Mouse (Mus musculus) embryonic facial prominence, embryonic 14.5 days (tissue): Measurements from ENCODE around the gene Bcl6. TPM values are rescaled to one million over a fixed set of nuclear protein-coding genes. Genes with fewer than 3 reads are reported as not detected.

Source experiments
- ATAC-seq: fragments of 200-750 bp; cut with Nextera tagmentation; 2 replicates; pipeline ENCODE4 v1.8.0; 2017; ENCODE audit warnings: low read depth, moderate number of reproducible peaks, moderate TSS enrichment
- DNase-seq: peaks from one replicate; pipeline ENCODE4 v3.0.0-alpha.2; 2015; ENCODE audit warnings: low spot score
- H3K27ac ChIP-seq: fragments of 300-500 bp; sonication (generic); replicated peaks from 2 replicates; pipeline ENCODE4 v1.5.1; 2014; ENCODE audit warnings: low read depth, mild to moderate bottlenecking, low read length, moderate library complexity
- H3K27me3 ChIP-seq: fragments of 300-500 bp; sonication (generic); replicated peaks from 2 replicates; pipeline ENCODE4 v1.6.1; 2014; ENCODE audit warnings: low read length; ENCODE audit not compliant: control insufficient read depth, insufficient read depth
- H3K36me3 ChIP-seq: fragments of 300-500 bp; sonication (generic); 2 replicates; pipeline ENCODE4 v1.6.1; 2014; ENCODE audit warnings: low read length, mixed read lengths; ENCODE audit not compliant: control insufficient read depth, insufficient read depth
- H3K4me1 ChIP-seq: fragments of 300-500 bp; sonication (generic); 2 replicates; pipeline ENCODE4 v1.6.1; 2014; ENCODE audit warnings: antibody characterized with exemption, low read length; ENCODE audit not compliant: control insufficient read depth, insufficient read depth
- H3K4me2 ChIP-seq: fragments of 300-500 bp; sonication (generic); 2 replicates; pipeline ENCODE4 v1.6.1; 2014; ENCODE audit warnings: low read depth, mild to moderate bottlenecking, low read length, moderate library complexity, mixed read lengths
- H3K4me3 ChIP-seq: fragments of 300-500 bp; sonication (generic); 2 replicates; pipeline ENCODE4 v1.5.1; 2014; ENCODE audit warnings: low read depth, mild to moderate bottlenecking, low read length
- H3K9ac ChIP-seq: fragments of 300-500 bp; sonication (generic); 2 replicates; pipeline ENCODE4 v1.6.1; 2014; ENCODE audit warnings: low read depth, mild to moderate bottlenecking, low read length, moderate library complexity, mixed read lengths
- H3K9me3 ChIP-seq: fragments of 300-500 bp; sonication (generic); 2 replicates; pipeline ENCODE4 v1.6.1; 2016; ENCODE audit warnings: low read length; ENCODE audit not compliant: control insufficient read depth
- WGBS: fragments of 180-500 bp; shearing (Covaris S2); extraction: QIAGEN DNeasy Blood & Tissue Kit; methylation state at CpG from one replicate; pipeline ENCODE4 v1.1.7; 2014; 5-methylcytosine and 5-hydroxymethylcytosine counted together
- polyA plus RNA-seq: library from polyadenylated mRNA; unstranded; fragments of >200 nt; fragmentation: Nextera tagmentation; extraction: Ambion mirVana; gene quantifications from 2 replicates; pipeline ENCODE4 v1.2.1, GENCODE M21; 2014

Bcl6 gene
- polyA plus RNA-seq, 1 experiment from 2014 or later: 3.0 TPM

DNA sequence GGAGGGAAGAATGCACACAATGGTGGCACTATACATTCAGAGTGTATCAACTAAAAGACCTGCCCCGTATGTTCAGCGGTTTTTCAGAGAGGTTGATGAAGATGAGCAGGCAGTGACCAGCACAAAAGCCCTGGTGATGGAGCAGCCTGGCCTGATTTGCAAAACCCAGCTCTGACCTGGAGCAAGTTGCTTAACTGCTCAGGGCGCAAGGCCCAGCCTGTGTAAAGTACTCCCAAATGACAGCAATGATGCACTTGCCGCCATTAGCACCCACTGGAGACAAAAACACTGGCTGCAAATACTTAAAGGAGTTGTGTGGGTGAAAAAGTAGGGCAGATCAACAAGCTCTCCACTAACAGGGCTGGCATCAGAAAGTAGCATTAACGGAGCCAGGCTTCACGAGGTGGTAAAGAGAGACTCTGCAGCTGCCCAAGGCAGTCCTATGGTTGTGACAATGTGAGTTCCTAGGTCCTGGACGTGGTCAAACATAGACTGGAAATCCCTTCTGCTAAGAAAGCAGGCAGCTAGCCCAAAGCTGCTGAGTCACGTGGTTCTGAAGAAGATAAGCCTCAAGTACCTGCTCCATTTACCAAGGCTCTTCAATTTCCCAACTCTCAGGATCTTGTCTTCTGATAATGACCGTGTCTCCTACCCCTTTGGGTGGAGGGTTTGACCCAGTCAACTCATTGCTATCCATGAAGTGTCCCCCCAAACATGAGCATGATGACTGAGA is 14.9 kb downstream of the Bcl6 start:
- H3K27me3 ChIP-seq: no peaks in the 10 kb centered on the region
- no peak overlapping the region for H3K27ac ChIP-seq
- H3K9me3 ChIP-seq: no peaks in the 10 kb centered on the region
- DNase-seq (no peak), ATAC-seq (no peak)
- peaks cover 17% of the 10 kb centered on the region; the same call in 1 of the 2 replicates for H3K36me3 ChIP-seq
- no peak overlapping the region for H3K9ac ChIP-seq
- no peak overlapping the region for H3K4me2 ChIP-seq
- H3K4me3 ChIP-seq: no peak overlapping the region
- H3K4me1 ChIP-seq: peaks cover 8% of the 10 kb centered on the region; the same call in 1 of the 2 replicates
- WGBS: 87% methylated on average over 9 of the region's 9 CpGs

- Histone ChIP-seq H3K27ac (no peak overlapping the region), H3K4me2 (no peak overlapping the region), H3K4me1 (peaks cover 8% of the 10 kb centered on the region; the same call in 1 of the 2 replicates), H3K9me3 (0 out of 2 replicates have a peak, but pooled peaks cover 3% of the 10 kb centered on the region), H3K9ac (no peak overlapping the region), H3K36me3 (peaks cover 26% of the 10 kb centered on the region), H3K4me3 (no peak overlapping the region), H3K27me3 (no peaks in the 10 kb centered on the region)
- 72% methylated on average over 11 of the region's 11 CpGs for WGBS
- ATAC-seq (no peak), DNase-seq (no peak)
Measured at GRCm38 (mm10) chr16:23972901-23973300, 15.8 kb downstream of the Bcl6 start.

DNA sequence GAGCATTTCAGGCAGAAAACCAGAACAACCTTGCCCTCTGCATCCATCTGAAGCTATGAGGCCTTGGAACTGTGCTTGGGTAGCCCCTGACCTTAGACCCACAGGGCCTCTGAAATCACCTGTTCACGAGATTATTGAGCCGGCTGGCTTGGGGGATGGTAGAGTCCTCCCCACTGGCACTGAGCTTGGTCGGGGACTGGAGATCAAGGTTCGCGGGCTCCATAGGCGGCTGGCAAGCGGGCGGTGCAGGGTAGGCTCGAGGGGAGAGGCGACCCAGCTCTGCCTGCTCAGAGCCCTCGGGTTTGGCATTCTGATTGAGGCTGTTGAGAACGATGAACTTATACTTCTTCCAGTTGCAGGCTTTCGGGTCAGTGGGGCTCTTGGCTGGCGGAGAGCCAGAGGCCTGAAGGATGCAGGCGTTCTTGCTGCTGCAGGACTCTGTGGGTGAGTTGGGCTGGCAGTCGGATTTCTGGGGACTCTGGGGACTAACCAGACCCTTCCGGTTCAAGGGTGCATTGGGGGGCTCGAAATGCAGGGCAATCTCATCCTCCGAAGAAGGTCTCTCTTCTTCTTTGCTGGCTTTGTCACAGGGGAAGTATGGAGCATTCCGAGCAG is 16.4 kb downstream of the Bcl6 start:
- no peak for ATAC-seq

GRCm38 (mm10) chr16:23969919-23970318 is 18.7 kb downstream of the Bcl6 start:
- H3K4me3 ChIP-seq: no peak overlapping the region
- H3K27me3 ChIP-seq: no peaks in the 10 kb centered on the region
- 0 out of 2 replicates have a peak, but pooled peaks cover 6% of the 10 kb centered on the region for H3K9me3 ChIP-seq
- no peak overlapping the region for H3K9ac ChIP-seq
- H3K4me1 ChIP-seq: peaks cover 8% of the 10 kb centered on the region; the same call in 1 of the 2 replicates
- 72% methylated on average over 14 of the region's 14 CpGs for WGBS
- ATAC-seq: no peak
- peak; percentile 65 for DNase-seq
- peaks cover 37% of the 10 kb centered on the region for H3K36me3 ChIP-seq
- no peak overlapping the region for H3K27ac ChIP-seq
- no peak overlapping the region for H3K4me2 ChIP-seq

More for the DNA sequence above, 16.4 kb downstream of the Bcl6 start:
- Histone ChIP-seq H3K4me3 (no peak overlapping the region), H3K9ac (no peak overlapping the region), H3K4me1 (peaks cover 8% of the 10 kb centered on the region; the same call in 1 of the 2 replicates), H3K27ac (no peak overlapping the region), H3K4me2 (no peak overlapping the region), H3K36me3 (peaks cover 32% of the 10 kb centered on the region), H3K9me3 (0 out of 2 replicates have a peak, but pooled peaks cover 6% of the 10 kb centered on the region), H3K27me3 (no peaks in the 10 kb centered on the region)
- DNase-seq: no peak
- 63% methylated on average over 20 of the region's 20 CpGs for WGBS

- ATAC-seq: no peak
- WGBS: 57% methylated on average over 4 of the region's 4 CpGs
- H3K27ac ChIP-seq: peak overlapping the region; percentile 49; the same call in 1 of the 2 replicates
Measured at GRCm38 (mm10) chr16:23968888-23969287, 19.8 kb downstream of the Bcl6 start.

GRCm38 (mm10) chr16:23967301-23967700 is 21.4 kb downstream of the Bcl6 start:
- Histone ChIP-seq H3K27ac (no peak overlapping the region), H3K9ac (no peak overlapping the region), H3K4me1 (peaks cover 8% of the 10 kb centered on the region; the same call in 1 of the 2 replicates), H3K4me3 (no peak overlapping the region), H3K27me3 (no peaks in the 10 kb centered on the region), H3K9me3 (0 out of 2 replicates have a peak, but pooled peaks cover 6% of the 10 kb centered on the region), H3K36me3 (peaks cover 27% of the 10 kb centered on the region), H3K4me2 (no peak overlapping the region)
- DNase-seq (no peak), ATAC-seq (no peak)
- WGBS: 83% methylated on average over 7 of the region's 7 CpGs

More at GRCm38 (mm10) chr16:23968888-23969287, 19.8 kb downstream of the Bcl6 start:
- H3K4me3 ChIP-seq: no peak overlapping the region
- H3K9ac ChIP-seq: no peak overlapping the region
- peak; percentile 59 for DNase-seq
- peaks cover 37% of the 10 kb centered on the region for H3K36me3 ChIP-seq
- no peaks in the 10 kb centered on the region for H3K27me3 ChIP-seq
- H3K9me3 ChIP-seq: 0 out of 2 replicates have a peak, but pooled peaks cover 6% of the 10 kb centered on the region
- peaks cover 8% of the 10 kb centered on the region; the same call in 1 of the 2 replicates for H3K4me1 ChIP-seq
- H3K4me2 ChIP-seq: no peak overlapping the region

DNA sequence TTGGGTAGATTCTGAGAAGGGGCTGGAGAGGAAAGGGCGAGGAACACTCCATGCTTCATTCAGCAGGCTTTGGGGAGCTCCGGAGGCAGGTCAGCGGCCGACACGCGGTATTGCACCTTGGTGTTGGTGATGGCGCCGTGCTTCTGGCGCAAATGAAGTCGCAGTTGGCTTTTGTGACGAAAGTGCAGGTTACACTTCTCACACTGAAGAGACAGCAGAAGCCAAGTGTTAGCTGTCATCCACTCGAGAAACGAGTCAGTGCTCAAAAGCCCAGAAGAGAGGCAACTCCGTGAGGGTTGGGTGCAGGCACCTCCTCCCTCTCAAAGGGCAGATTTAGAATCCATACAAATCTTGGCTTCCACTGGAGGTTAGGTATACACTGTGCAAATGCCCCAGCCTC is 22.6 kb downstream of the Bcl6 start:
- Histone ChIP-seq H3K4me3 (no peak overlapping the region), H3K4me2 (no peak overlapping the region), H3K27ac (no peak overlapping the region), H3K36me3 (peaks cover 24% of the 10 kb centered on the region), H3K4me1 (peaks cover 8% of the 10 kb centered on the region; the same call in 1 of the 2 replicates), H3K9me3 (0 out of 2 replicates have a peak, but pooled peaks cover 6% of the 10 kb centered on the region), H3K9ac (no peak overlapping the region), H3K27me3 (no peaks in the 10 kb centered on the region)
- whole genome bisulfite sequencing: 93% methylated on average over 14 of the region's 14 CpGs
- DNase-seq (no peak), ATAC-seq (no peak)

- 0 out of 2 replicates have a peak, but pooled peaks cover 6% of the 10 kb centered on the region for H3K9me3 ChIP-seq
- ATAC-seq (no peak), DNase-seq (no peak)
- H3K27me3 ChIP-seq: no peaks in the 10 kb centered on the region
- H3K4me1 ChIP-seq: peaks cover under 1% of the 10 kb centered on the region; the same call in 1 of the 2 replicates
- H3K36me3 ChIP-seq: peaks cover 24% of the 10 kb centered on the region
- no peak overlapping the region for H3K4me2 ChIP-seq
- no peak overlapping the region for H3K27ac ChIP-seq
- WGBS: 69% methylated on average over 14 of the region's 14 CpGs
- H3K9ac ChIP-seq: no peak overlapping the region
- H3K4me3 ChIP-seq: no peak overlapping the region
Measured at GRCm38 (mm10) chr16:23964706-23965367, 23.8 kb downstream of the Bcl6 start.
